Mouse (Mus musculus) liver, postnatal 0 days (tissue): ENCODE data around the gene Sptlc2.

Experiments used
- CTCF ChIP-seq: sonication (generic); IDR thresholded peaks from 2 replicates; pipeline ENCODE4 v1.5.1; 2016; ENCODE audit warnings: antibody characterized with exemption, low read depth
- EP300 ChIP-seq: IDR thresholded peaks from 2 replicates; pipeline ENCODE4 v1.6.1; 2016; ENCODE audit warnings: antibody characterized with exemption, low read depth, mild to moderate bottlenecking

GRCm38 (mm10) chr12:87380586-87381379 is 7.4 kb downstream of the Sptlc2 start:
- TF ChIP-seq EP300 (no peak), CTCF (no peak)
